Mouse (Mus musculus): Measurements from ENCODE around the gene Scrn3. TPM values are rescaled to one million over a fixed set of nuclear protein-coding genes. Genes with fewer than 3 reads are reported as not detected.

The Scrn3 gene
- polyA plus RNA-seq (2014; fragmentation: Nextera tagmentation; extraction: Ambion mirVana), result 4.2 and 7.9 TPM in 2 replicates

GRCm38 (mm10) chr2:73312152-73313116, at the start of gene Scrn3, which contains the start of gene Cir1:
TSS of gene Scrn3 (plus strand) at chr2:73312601.
TSS of gene Cir1 (minus strand) at chr2:73312701.
- H3K27ac ChIP-seq (replicated peaks; ENCODE audit: low read depth, low read length), result peak within 1 kb of the TSS; percentile 71
- peaks cover 9% of the 10 kb centered on the region; the same call in 1 of the 2 replicates for H3K4me1 ChIP-seq (ENCODE audit: control insufficient read depth, insufficient read depth, low read length)
- H3K4me3 ChIP-seq (replicated peaks; ENCODE audit: low read depth, low read length), result peak within 1 kb of the TSS; percentile 72
- peak within 1 kb of the TSS; percentile 90 for H3K4me2 ChIP-seq (ENCODE audit: low read length)
- H3K27me3 ChIP-seq (ENCODE audit: control insufficient read depth, insufficient read depth, low read length), result no peaks in the 10 kb centered on the region
- peaks cover 26% of the 10 kb centered on the region for H3K36me3 ChIP-seq (ENCODE audit: control insufficient read depth, insufficient read depth, low read length)
- ATAC-seq (ENCODE audit: low FRiP score, low TSS enrichment), result peak; percentile 97
- H3K9ac ChIP-seq (replicated peaks; ENCODE audit: low read length), result peak within 1 kb of the TSS; percentile 52
- no peaks in the 10 kb centered on the region for H3K9me3 ChIP-seq (ENCODE audit: control insufficient read depth, low read length)
- DNase-seq, result peak; percentile 98
- under 1% methylated on average over 64 of the region's 64 CpGs for WGBS

DNA sequence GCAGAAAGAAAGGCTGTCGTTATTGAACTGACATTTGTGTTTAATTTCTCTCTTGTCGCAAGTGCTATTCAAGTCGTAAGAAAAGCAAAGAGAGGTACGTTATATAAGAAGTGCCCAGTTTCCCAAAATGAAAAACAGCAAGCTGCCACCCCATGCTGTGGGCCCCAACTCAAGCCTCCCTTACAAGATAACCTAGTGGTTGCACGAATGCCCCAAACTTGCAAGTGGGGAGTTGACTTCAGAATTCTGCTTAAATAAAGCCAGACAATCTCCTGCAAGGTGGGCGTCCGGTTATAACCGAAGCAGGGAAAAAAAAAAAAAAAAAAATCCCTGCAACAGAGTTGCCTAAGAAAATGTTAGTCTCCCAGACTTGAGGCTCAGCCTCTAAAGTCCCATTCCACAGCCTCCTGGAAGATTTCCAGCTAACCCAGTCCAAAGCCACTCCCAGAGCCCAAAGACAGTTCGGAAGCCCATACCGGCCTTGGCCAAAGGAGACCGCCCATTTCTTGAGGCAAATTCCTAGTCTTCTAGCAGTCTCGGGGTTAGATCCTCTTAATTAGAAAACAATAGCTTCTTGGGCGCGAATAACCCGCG, 49.1 kb upstream of the Scrn3 start:
- no peak for ATAC-seq (ENCODE audit: low FRiP score, low TSS enrichment)

DNA sequence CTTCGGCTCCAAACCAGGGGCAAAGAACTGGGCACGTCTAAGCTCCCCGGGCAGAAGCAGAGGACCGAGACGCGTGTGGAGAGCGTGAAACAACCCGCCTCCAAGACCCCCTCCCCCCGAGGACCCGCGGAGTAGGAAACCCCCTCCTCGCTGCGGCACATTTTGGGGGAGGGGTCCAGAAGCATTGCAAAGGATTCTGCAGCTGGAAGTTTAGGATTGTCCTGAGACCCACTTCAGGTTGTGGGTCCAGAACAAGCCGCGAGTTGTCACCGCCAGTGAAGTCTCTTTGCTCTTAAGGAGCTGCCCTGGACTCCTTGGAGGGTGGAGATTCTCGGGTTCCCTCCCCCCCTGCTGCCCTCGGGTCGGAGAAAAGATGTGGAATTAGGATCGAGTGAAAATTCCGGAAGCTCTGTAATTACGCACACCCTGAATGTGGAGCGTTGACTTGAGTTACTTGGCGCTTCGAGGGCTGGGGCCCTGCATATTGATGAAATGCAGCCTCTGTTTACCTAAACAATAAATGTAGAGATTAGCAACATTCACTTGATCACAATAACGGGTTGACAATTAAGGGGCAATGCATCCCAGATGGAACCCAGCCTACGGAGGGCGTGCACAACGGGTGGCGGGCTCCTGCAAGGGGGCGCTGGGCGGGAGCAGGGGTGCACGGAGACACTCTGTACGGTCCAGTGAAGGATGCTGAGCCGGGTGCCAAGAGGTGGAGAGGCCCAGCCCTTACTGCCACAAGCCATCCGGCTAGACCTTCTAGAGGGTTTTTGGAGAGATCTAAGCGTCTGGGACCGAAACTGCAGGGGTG, 48.4 kb upstream of the Scrn3 start:
- H3K4me1 ChIP-seq (ENCODE audit: control insufficient read depth, insufficient read depth, low read length), result peaks cover 6% of the 10 kb centered on the region; the same call in 1 of the 2 replicates
- H3K27ac ChIP-seq (replicated peaks; ENCODE audit: low read depth, low read length), result no peak overlapping the region
- no peaks in the 10 kb centered on the region for H3K9me3 ChIP-seq (ENCODE audit: control insufficient read depth, low read length)
- DNase-seq (peak; percentile 40), ATAC-seq (ENCODE audit: low FRiP score, low TSS enrichment) (no peak)
- H3K36me3 ChIP-seq (ENCODE audit: control insufficient read depth, insufficient read depth, low read length), result no peaks in the 10 kb centered on the region
- peak overlapping the region; percentile 22 for H3K4me3 ChIP-seq (replicated peaks; ENCODE audit: low read depth, low read length)
- no peak overlapping the region for H3K9ac ChIP-seq (replicated peaks; ENCODE audit: low read length)
- peak overlapping the region; percentile 48 for H3K4me2 ChIP-seq (ENCODE audit: low read length)
- WGBS, result 1% methylated on average over 38 of the region's 38 CpGs
- H3K27me3 ChIP-seq (ENCODE audit: control insufficient read depth, insufficient read depth, low read length), result peaks cover 67% of the 10 kb centered on the region

More for the DNA sequence above, 49.1 kb upstream of the Scrn3 start:
- Histone ChIP-seq H3K9me3 (ENCODE audit: control insufficient read depth, low read length) (no peaks in the 10 kb centered on the region), H3K36me3 (ENCODE audit: control insufficient read depth, insufficient read depth, low read length) (no peaks in the 10 kb centered on the region), H3K27ac (replicated peaks; ENCODE audit: low read depth, low read length) (no peak overlapping the region), H3K4me2 (ENCODE audit: low read length) (peak overlapping the region; percentile 48), H3K4me3 (replicated peaks; ENCODE audit: low read depth, low read length) (peak overlapping the region; percentile 22), H3K27me3 (ENCODE audit: control insufficient read depth, insufficient read depth, low read length) (peaks cover 61% of the 10 kb centered on the region), H3K9ac (replicated peaks; ENCODE audit: low read length) (no peak overlapping the region), H3K4me1 (ENCODE audit: control insufficient read depth, insufficient read depth, low read length) (peaks cover 6% of the 10 kb centered on the region; the same call in 1 of the 2 replicates)
- DNase-seq, result peak; percentile 43
- 6% methylated on average over 16 of the region's 16 CpGs for WGBS

DNA sequence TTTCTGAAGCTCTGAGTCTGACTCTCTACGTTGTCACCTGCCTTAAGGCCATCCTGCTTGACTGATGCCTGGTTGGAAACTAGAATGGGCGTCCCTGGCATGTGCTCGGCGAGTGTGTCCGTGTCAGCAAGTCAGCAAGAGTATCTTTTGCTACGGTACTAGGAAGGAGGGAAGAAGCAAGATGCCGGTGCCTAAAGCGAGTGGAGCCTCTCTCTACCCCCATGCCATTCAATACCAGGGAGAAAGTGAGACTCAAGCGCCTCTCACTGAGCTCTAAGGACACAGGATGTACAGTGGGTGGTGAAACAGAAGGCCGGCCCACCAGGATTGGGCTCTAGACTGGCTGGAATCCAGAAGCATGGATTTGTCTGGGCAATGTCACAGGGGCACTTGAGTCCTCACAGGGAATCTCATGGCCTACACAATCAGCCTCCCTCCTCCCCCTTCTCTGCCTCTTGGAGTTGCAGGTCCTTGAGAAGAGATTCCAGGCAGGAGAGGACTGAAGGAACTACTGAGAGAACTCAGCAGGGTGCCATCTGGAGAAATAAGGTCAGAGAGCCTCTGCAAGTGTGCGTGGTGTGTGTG, 47.7 kb upstream of the Scrn3 start:
- peaks cover 72% of the 10 kb centered on the region for H3K27me3 ChIP-seq (ENCODE audit: control insufficient read depth, insufficient read depth, low read length)

GRCm38 (mm10) chr2:73266011-73266410, 46.4 kb upstream of the Scrn3 start:
- H3K27me3 ChIP-seq (ENCODE audit: control insufficient read depth, insufficient read depth, low read length), result peaks cover 86% of the 10 kb centered on the region

More for the DNA sequence above, 47.7 kb upstream of the Scrn3 start:
- Histone ChIP-seq H3K27ac (replicated peaks; ENCODE audit: low read depth, low read length) (no peak overlapping the region), H3K4me2 (ENCODE audit: low read length) (peak overlapping the region; percentile 48; the same call in 1 of the 2 replicates), H3K4me1 (ENCODE audit: control insufficient read depth, insufficient read depth, low read length) (peaks cover 6% of the 10 kb centered on the region; the same call in 1 of the 2 replicates), H3K4me3 (replicated peaks; ENCODE audit: low read depth, low read length) (no peak overlapping the region), H3K9ac (replicated peaks; ENCODE audit: low read length) (no peak overlapping the region), H3K9me3 (ENCODE audit: control insufficient read depth, low read length) (no peaks in the 10 kb centered on the region), H3K36me3 (ENCODE audit: control insufficient read depth, insufficient read depth, low read length) (no peaks in the 10 kb centered on the region)
- DNase-seq (peak; percentile 24), ATAC-seq (ENCODE audit: low FRiP score, low TSS enrichment) (no peak)
- 8% methylated on average over 11 of the region's 11 CpGs for WGBS

GRCm38 (mm10) chr2:73266623-73267022, 45.8 kb upstream of the Scrn3 start:
- no peaks in the 10 kb centered on the region for H3K36me3 ChIP-seq (ENCODE audit: control insufficient read depth, insufficient read depth, low read length)
- no peak overlapping the region for H3K4me2 ChIP-seq (ENCODE audit: low read length)
- H3K4me3 ChIP-seq (replicated peaks; ENCODE audit: low read depth, low read length), result no peak overlapping the region
- 51% methylated on average over 1 of the region's 1 CpGs for WGBS
- H3K9me3 ChIP-seq (ENCODE audit: control insufficient read depth, low read length), result no peaks in the 10 kb centered on the region
- H3K4me1 ChIP-seq (ENCODE audit: control insufficient read depth, insufficient read depth, low read length), result peaks cover 11% of the 10 kb centered on the region; the same call in 1 of the 2 replicates
- DNase-seq, result no peak
- no peak for ATAC-seq (ENCODE audit: low FRiP score, low TSS enrichment)
- peaks cover 92% of the 10 kb centered on the region for H3K27me3 ChIP-seq (ENCODE audit: control insufficient read depth, insufficient read depth, low read length)
- H3K9ac ChIP-seq (replicated peaks; ENCODE audit: low read length), result no peak overlapping the region
- no peak overlapping the region for H3K27ac ChIP-seq (replicated peaks; ENCODE audit: low read depth, low read length)

More at GRCm38 (mm10) chr2:73266011-73266410, 46.4 kb upstream of the Scrn3 start:
- peak; percentile 43 for DNase-seq
- WGBS, result 14% methylated on average over 5 of the region's 5 CpGs
- no peak for ATAC-seq (ENCODE audit: low FRiP score, low TSS enrichment)
- H3K4me2 ChIP-seq (ENCODE audit: low read length), result no peak overlapping the region
- H3K4me1 ChIP-seq (ENCODE audit: control insufficient read depth, insufficient read depth, low read length), result peaks cover 11% of the 10 kb centered on the region; the same call in 1 of the 2 replicates
- no peak overlapping the region for H3K27ac ChIP-seq (replicated peaks; ENCODE audit: low read depth, low read length)
- no peaks in the 10 kb centered on the region for H3K36me3 ChIP-seq (ENCODE audit: control insufficient read depth, insufficient read depth, low read length)
- no peaks in the 10 kb centered on the region for H3K9me3 ChIP-seq (ENCODE audit: control insufficient read depth, low read length)
- H3K9ac ChIP-seq (replicated peaks; ENCODE audit: low read length), result no peak overlapping the region
- H3K4me3 ChIP-seq (replicated peaks; ENCODE audit: low read depth, low read length), result no peak overlapping the region

GRCm38 (mm10) chr2:73267231-73267630, 45.2 kb upstream of the Scrn3 start:
- Histone ChIP-seq H3K36me3 (ENCODE audit: control insufficient read depth, insufficient read depth, low read length) (no peaks in the 10 kb centered on the region), H3K4me2 (ENCODE audit: low read length) (no peak overlapping the region), H3K27me3 (ENCODE audit: control insufficient read depth, insufficient read depth, low read length) (peaks cover 94% of the 10 kb centered on the region), H3K4me1 (ENCODE audit: control insufficient read depth, insufficient read depth, low read length) (peaks cover 11% of the 10 kb centered on the region; the same call in 1 of the 2 replicates), H3K27ac (replicated peaks; ENCODE audit: low read depth, low read length) (no peak overlapping the region), H3K4me3 (replicated peaks; ENCODE audit: low read depth, low read length) (no peak overlapping the region), H3K9me3 (ENCODE audit: control insufficient read depth, low read length) (no peaks in the 10 kb centered on the region), H3K9ac (replicated peaks; ENCODE audit: low read length) (no peak overlapping the region)
- 23% methylated on average over 3 of the region's 3 CpGs for WGBS
- no peak for ATAC-seq (ENCODE audit: low FRiP score, low TSS enrichment)
- no peak for DNase-seq

DNA sequence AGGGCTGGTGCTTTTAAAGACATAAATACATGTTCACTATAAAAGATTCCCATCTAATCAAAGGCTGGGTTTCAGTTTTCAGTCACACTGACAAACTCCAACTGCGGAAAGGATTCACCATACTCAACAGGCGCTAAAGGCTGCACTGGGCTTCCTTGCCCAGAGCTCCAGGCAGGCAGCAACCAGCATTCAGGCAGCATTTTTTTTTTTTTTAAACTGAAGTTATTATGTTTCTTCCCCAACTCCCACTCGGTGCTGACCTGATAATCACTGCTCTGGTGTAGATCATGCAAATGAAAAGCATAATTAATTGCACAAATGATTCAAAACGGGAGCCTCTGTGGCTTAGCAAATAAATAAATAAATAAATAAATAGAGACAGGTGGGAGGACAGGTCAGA, 44.6 kb upstream of the Scrn3 start:
- DNase-seq (peak; percentile 32), ATAC-seq (ENCODE audit: low FRiP score, low TSS enrichment) (no peak)
- Histone ChIP-seq H3K4me2 (ENCODE audit: low read length) (no peak overlapping the region), H3K4me1 (ENCODE audit: control insufficient read depth, insufficient read depth, low read length) (peaks cover 11% of the 10 kb centered on the region; the same call in 1 of the 2 replicates), H3K9ac (replicated peaks; ENCODE audit: low read length) (no peak overlapping the region), H3K27me3 (ENCODE audit: control insufficient read depth, insufficient read depth, low read length) (peaks cover 92% of the 10 kb centered on the region), H3K4me3 (replicated peaks; ENCODE audit: low read depth, low read length) (no peak overlapping the region), H3K27ac (replicated peaks; ENCODE audit: low read depth, low read length) (no peak overlapping the region), H3K9me3 (ENCODE audit: control insufficient read depth, low read length) (no peaks in the 10 kb centered on the region), H3K36me3 (ENCODE audit: control insufficient read depth, insufficient read depth, low read length) (no peaks in the 10 kb centered on the region)
- whole genome bisulfite sequencing, result 3% methylated on average over 4 of the region's 4 CpGs

Data from midbrain, embryonic 14.5 days (tissue).